In the genomic region with DNA sequence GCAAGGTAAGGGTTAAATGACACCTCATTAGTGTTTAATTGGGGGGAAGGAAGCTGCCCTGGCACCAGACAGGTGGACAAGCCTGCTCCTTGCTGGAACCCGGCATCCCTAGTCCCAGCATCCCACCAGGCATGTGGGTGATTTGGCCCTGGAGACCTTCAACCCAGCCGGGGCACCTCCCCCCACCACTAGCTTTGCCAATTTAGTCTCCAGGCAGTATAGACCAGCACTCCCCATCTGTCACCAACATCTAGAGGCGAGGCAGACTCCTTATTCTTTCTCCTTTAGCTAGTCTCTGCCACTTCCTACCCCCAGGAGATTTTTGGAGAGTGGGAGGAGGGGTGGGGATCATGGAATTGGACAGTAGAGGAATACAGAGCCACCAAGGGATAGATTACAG, we compare ENCODE assay signal across 21 mouse cellular contexts. TPM values are rescaled to one million over a fixed set of nuclear protein-coding genes. Genes with fewer than 3 reads are reported as not detected.
DNase-seq lines count a peak whose midpoint lies in the region; ATAC-seq and TF ChIP-seq lines count a peak whose summit lies in the region.
"Had no signal": no experiment of that assay in that cellular context is flagged by ENCODE, and none has a peak within 500 bp of the region (broad histone marks: within the 10 kb centered on the region; RNA-seq: fewer than 3 reads in every experiment).

No protein-coding gene starts in this region.

- no peak overlapping the region for H3K27ac ChIP-seq in forebrain, embryonic 14.5 days (ENCODE audit: low read depth, low read length)
- no peak overlapping the region for H3K27ac ChIP-seq in forebrain, embryonic 15.5 days (replicated peaks)
- no peak overlapping the region for H3K27ac ChIP-seq in hindbrain, embryonic 15.5 days (replicated peaks)
- H3K27ac ChIP-seq in hindbrain, embryonic 13.5 days = no peak overlapping the region
- no peak overlapping the region for H3K27ac ChIP-seq in midbrain, postnatal 0 days (ENCODE audit: low read depth, low read length)
- H3K27ac ChIP-seq in midbrain, embryonic 10.5 days (replicated peaks) = no peak overlapping the region
- H3K27ac ChIP-seq: embryonic facial prominence, embryonic 12.5 days; heart, adult 2 months; heart, embryonic 15.5 days had no signal

- H3K4me3 ChIP-seq in forebrain, embryonic 14.5 days (ENCODE audit: low read depth, low read length) = no peak overlapping the region
- H3K4me3 ChIP-seq in forebrain, embryonic 15.5 days = no peak overlapping the region
- no peak overlapping the region for H3K4me3 ChIP-seq in hindbrain, embryonic 15.5 days
- H3K4me3 ChIP-seq in hindbrain, embryonic 13.5 days = no peak overlapping the region
- no peak overlapping the region for H3K4me3 ChIP-seq in midbrain, postnatal 0 days (ENCODE audit: low read depth, low read length)
- H3K4me3 ChIP-seq in midbrain, embryonic 10.5 days = no peak overlapping the region
- H3K4me3 ChIP-seq: embryonic facial prominence, embryonic 12.5 days; heart, adult 2 months; heart, embryonic 15.5 days had no signal

- 30% methylated on average over 3 of the region's 3 CpGs for WGBS in forebrain, embryonic 14.5 days
- WGBS in forebrain, embryonic 15.5 days = 36% methylated on average over 3 of the region's 3 CpGs
- 33% methylated on average over 3 of the region's 3 CpGs for WGBS in hindbrain, embryonic 15.5 days
- WGBS in hindbrain, embryonic 13.5 days = 32% methylated on average over 3 of the region's 3 CpGs
- WGBS in midbrain, postnatal 0 days = 45% methylated on average over 3 of the region's 3 CpGs
- 74% methylated on average over 3 of the region's 3 CpGs for WGBS in midbrain, embryonic 10.5 days

- TF ChIP-seq POLR2A in brain, embryonic 14.5 days (IDR thresholded peaks at IDR 0.05; ENCODE audit: borderline replicate concordance, extremely low read depth, insufficient read depth, insufficient read length, poor library complexity, severe bottlenecking) = no peak

- DNase-seq in forebrain, embryonic 14.5 days (ENCODE audit: low spot score) = peak; percentile 33
- DNase-seq in midbrain, postnatal 0 days (ENCODE audit: low spot score) = peak; percentile 18
- DNase-seq in midbrain, embryonic 10.5 days (ENCODE audit: low spot score) = no peak
- DNase-seq in brain, embryonic 14.5 days (ENCODE audit: low read depth) = peak; percentile 63
- DNase-seq in urinary bladder, postnatal 25 days (ENCODE audit: low spot score) = no peak
- DNase-seq: cerebellum, adult 8-10 months; cerebellum, postnatal 25 days; forebrain, postnatal 0 days; gastrocnemius, postnatal 14 days; heart, adult 2 months; heart, postnatal 14 days had no signal

- no peak for TF ChIP-seq CTCF in midbrain, postnatal 0 days (IDR thresholded peaks at IDR 0.05)
- no peak for TF ChIP-seq CTCF in brain, embryonic 14.5 days (IDR thresholded peaks at IDR 0.05; ENCODE audit: borderline replicate concordance, extremely low read depth, insufficient read depth, insufficient read length)

- peaks cover 31% of the 10 kb centered on the region for H3K4me1 ChIP-seq in forebrain, embryonic 14.5 days (ENCODE audit: control insufficient read depth, insufficient read depth, low read length)
- H3K4me1 ChIP-seq in forebrain, embryonic 15.5 days = peaks cover 33% of the 10 kb centered on the region
- H3K4me1 ChIP-seq in hindbrain, embryonic 15.5 days (replicated peaks) = peaks cover 33% of the 10 kb centered on the region
- peaks cover 66% of the 10 kb centered on the region for H3K4me1 ChIP-seq in hindbrain, embryonic 13.5 days (replicated peaks)
- H3K4me1 ChIP-seq in midbrain, postnatal 0 days (ENCODE audit: insufficient read depth, low read length) = peaks cover 5% of the 10 kb centered on the region; the same call in 1 of the 2 replicates
- peaks cover 65% of the 10 kb centered on the region for H3K4me1 ChIP-seq in midbrain, embryonic 10.5 days

- no peak overlapping the region for H3K9ac ChIP-seq in forebrain, embryonic 14.5 days (ENCODE audit: low read length)
- H3K9ac ChIP-seq in forebrain, embryonic 15.5 days (replicated peaks) = no peak overlapping the region
- no peak overlapping the region for H3K9ac ChIP-seq in hindbrain, embryonic 15.5 days
- H3K9ac ChIP-seq in hindbrain, embryonic 13.5 days = no peak overlapping the region
- H3K9ac ChIP-seq in midbrain, postnatal 0 days (replicated peaks; ENCODE audit: low read length, poor library complexity, severe bottlenecking) = no peak overlapping the region
- H3K9ac ChIP-seq: embryonic facial prominence, embryonic 12.5 days; forebrain, postnatal 0 days; heart, embryonic 15.5 days had no signal

- no peak overlapping the region for H3K4me2 ChIP-seq in forebrain, embryonic 14.5 days (ENCODE audit: low read length)
- no peak overlapping the region for H3K4me2 ChIP-seq in forebrain, embryonic 15.5 days (replicated peaks)
- no peak overlapping the region for H3K4me2 ChIP-seq in hindbrain, embryonic 15.5 days
- H3K4me2 ChIP-seq in hindbrain, embryonic 13.5 days = no peak overlapping the region
- H3K4me2 ChIP-seq in midbrain, postnatal 0 days (ENCODE audit: low read depth, low read length, poor library complexity, severe bottlenecking) = no peak overlapping the region
- H3K4me2 ChIP-seq: embryonic facial prominence, embryonic 12.5 days; heart, embryonic 11.5 days; heart, embryonic 15.5 days had no signal

- peaks cover 19% of the 10 kb centered on the region for H3K36me3 ChIP-seq in forebrain, embryonic 14.5 days (ENCODE audit: control insufficient read depth, insufficient read depth, low read length)
- peaks cover 9% of the 10 kb centered on the region; the same call in 1 of the 2 replicates for H3K36me3 ChIP-seq in forebrain, embryonic 15.5 days
- H3K36me3 ChIP-seq in hindbrain, embryonic 15.5 days = no peaks in the 10 kb centered on the region
- H3K36me3 ChIP-seq in hindbrain, embryonic 13.5 days = peaks cover 8% of the 10 kb centered on the region
- H3K36me3 ChIP-seq in midbrain, postnatal 0 days (ENCODE audit: insufficient read depth, low read length) = no peaks in the 10 kb centered on the region
- peaks cover 25% of the 10 kb centered on the region for H3K36me3 ChIP-seq in midbrain, embryonic 10.5 days
- H3K36me3 ChIP-seq: heart, embryonic 15.5 days had no signal

- peak; percentile 22; the same call in 1 of the 2 replicates for ATAC-seq in forebrain, embryonic 14.5 days
- ATAC-seq in forebrain, embryonic 15.5 days (replicated peaks) = no peak
- peak; percentile 29; the same call in 1 of the 2 replicates for ATAC-seq in hindbrain, embryonic 15.5 days (ENCODE audit: low FRiP score, low read depth)
- ATAC-seq in hindbrain, embryonic 13.5 days (ENCODE audit: low FRiP score) = no peak
- no peak for ATAC-seq in midbrain, postnatal 0 days (ENCODE audit: low FRiP score)

- no peaks in the 10 kb centered on the region for H3K27me3 ChIP-seq in forebrain, embryonic 14.5 days (replicated peaks; ENCODE audit: control insufficient read depth, insufficient read depth, low read length)
- no peaks in the 10 kb centered on the region for H3K27me3 ChIP-seq in forebrain, embryonic 15.5 days
- H3K27me3 ChIP-seq in hindbrain, embryonic 15.5 days = no peaks in the 10 kb centered on the region
- 0 out of 2 replicates have a peak, but pooled peaks cover 6% of the 10 kb centered on the region for H3K27me3 ChIP-seq in hindbrain, embryonic 13.5 days
- H3K27me3 ChIP-seq in midbrain, postnatal 0 days (ENCODE audit: insufficient read depth, low read length) = no peaks in the 10 kb centered on the region
- peaks cover 96% of the 10 kb centered on the region for H3K27me3 ChIP-seq in midbrain, embryonic 10.5 days (ENCODE audit: low read depth, poor library complexity, severe bottlenecking)
- H3K27me3 ChIP-seq: embryonic facial prominence, embryonic 12.5 days had no signal

- H3K9me3 ChIP-seq in forebrain, embryonic 14.5 days (replicated peaks; ENCODE audit: control insufficient read depth, low read length) = no peaks in the 10 kb centered on the region
- H3K9me3 ChIP-seq in forebrain, embryonic 15.5 days = no peaks in the 10 kb centered on the region
- no peaks in the 10 kb centered on the region for H3K9me3 ChIP-seq in hindbrain, embryonic 15.5 days
- H3K9me3 ChIP-seq in hindbrain, embryonic 13.5 days = no peaks in the 10 kb centered on the region
- no peaks in the 10 kb centered on the region for H3K9me3 ChIP-seq in midbrain, postnatal 0 days (ENCODE audit: low read length)
- no peaks in the 10 kb centered on the region for H3K9me3 ChIP-seq in midbrain, embryonic 10.5 days (replicated peaks)
- H3K9me3 ChIP-seq: embryonic facial prominence, embryonic 12.5 days; heart, embryonic 15.5 days had no signal

RNA-seq across cellular contexts. Expression of a gene that starts 7.5 kb away (rescaled TPM):
- polyA plus RNA-seq in forebrain, embryonic 14.5 days (2014; fragmentation: Nextera tagmentation; extraction: Ambion mirVana) = 12.3 and 14.6 TPM in 2 replicates
- polyA plus RNA-seq in forebrain, embryonic 15.5 days (2015; fragmentation: Nextera tagmentation; extraction: Ambion mirVana) = 14.4 and 15.7 TPM in 2 replicates
- polyA plus RNA-seq in hindbrain, embryonic 15.5 days (2015; fragmentation: Nextera tagmentation; extraction: Ambion mirVana) = 6.0 and 7.4 TPM in 2 replicates
- polyA plus RNA-seq in hindbrain, embryonic 13.5 days (2015; fragmentation: Nextera tagmentation; extraction: Ambion mirVana) = 8.6 and 9.8 TPM in 2 replicates
- 3.0 and 7.9 TPM in 2 replicates for total RNA-seq in midbrain, postnatal 0 days (2014; rRNA removed)
- polyA plus RNA-seq in midbrain, postnatal 0 days (2015; fragmentation: Nextera tagmentation; extraction: Ambion mirVana) = 2.5 and 3.5 TPM in 2 replicates
- polyA plus RNA-seq in midbrain, embryonic 10.5 days (2016; fragmentation: Nextera tagmentation; extraction: Ambion mirVana) = 20.5 and 21.9 TPM in 2 replicates
- polyA plus RNA-seq in brain, embryonic 14.5 days (2012; rRNA removed) = 12.6 and 22.9 TPM in 2 replicates
- total RNA-seq: gastrocnemius, adult 18-20 months had no signal

RNA-seq across cellular contexts. Expression of a gene that starts 7.6 kb away (rescaled TPM):
- polyA plus RNA-seq in forebrain, embryonic 14.5 days (2014; fragmentation: Nextera tagmentation; extraction: Ambion mirVana) = 30.1 and 42.0 TPM in 2 replicates
- 41.0 and 42.5 TPM in 2 replicates for polyA plus RNA-seq in forebrain, embryonic 15.5 days (2015; fragmentation: Nextera tagmentation; extraction: Ambion mirVana)
- 62.4 and 72.3 TPM in 2 replicates for polyA plus RNA-seq in hindbrain, embryonic 15.5 days (2015; fragmentation: Nextera tagmentation; extraction: Ambion mirVana)
- 46.8 and 49.7 TPM in 2 replicates for polyA plus RNA-seq in hindbrain, embryonic 13.5 days (2015; fragmentation: Nextera tagmentation; extraction: Ambion mirVana)
- total RNA-seq in midbrain, postnatal 0 days (2014; rRNA removed) = 93.5 and 115 TPM in 2 replicates
- polyA plus RNA-seq in midbrain, postnatal 0 days (2015; fragmentation: Nextera tagmentation; extraction: Ambion mirVana) = 52.3 and 58.4 TPM in 2 replicates
- polyA plus RNA-seq in midbrain, embryonic 10.5 days (2016; fragmentation: Nextera tagmentation; extraction: Ambion mirVana) = 3.9 and 7.0 TPM in 2 replicates
- 59.4 and 60.3 TPM in 2 replicates for polyA plus RNA-seq in brain, embryonic 14.5 days (2012; rRNA removed)
- total RNA-seq: gastrocnemius, adult 18-20 months; gastrocnemius, postnatal 14 days; heart, adult 2 months; heart, postnatal 14 days; hematopoietic stem cell, adult 5-6 weeks had no signal
- polyA plus RNA-seq: heart, adult 2 months had no signal

RNA-seq across cellular contexts. Expression of a gene that starts 19.4 kb away (rescaled TPM):
- 13.4 and 19.3 TPM in 2 replicates for polyA plus RNA-seq in forebrain, embryonic 14.5 days (2014; fragmentation: Nextera tagmentation; extraction: Ambion mirVana)
- 32.9 and 34.0 TPM in 2 replicates for polyA plus RNA-seq in forebrain, embryonic 15.5 days (2015; fragmentation: Nextera tagmentation; extraction: Ambion mirVana)
- polyA plus RNA-seq in hindbrain, embryonic 15.5 days (2015; fragmentation: Nextera tagmentation; extraction: Ambion mirVana) = 71.0 and 77.1 TPM in 2 replicates
- 41.5 and 47.0 TPM in 2 replicates for polyA plus RNA-seq in hindbrain, embryonic 13.5 days (2015; fragmentation: Nextera tagmentation; extraction: Ambion mirVana)
- 63.4 and 88.8 TPM in 2 replicates for total RNA-seq in midbrain, postnatal 0 days (2014; rRNA removed)
- 73.6 and 79.4 TPM in 2 replicates for polyA plus RNA-seq in midbrain, postnatal 0 days (2015; fragmentation: Nextera tagmentation; extraction: Ambion mirVana)
- polyA plus RNA-seq in midbrain, embryonic 10.5 days (2016; fragmentation: Nextera tagmentation; extraction: Ambion mirVana) = 30.5 and 34.9 TPM in 2 replicates
- 63.6 and 75.5 TPM in 2 replicates for polyA plus RNA-seq in brain, embryonic 14.5 days (2012; rRNA removed)

RNA-seq across cellular contexts. Expression of a gene that starts 31.4 kb away (rescaled TPM):
- polyA plus RNA-seq in forebrain, embryonic 14.5 days (2014; fragmentation: Nextera tagmentation; extraction: Ambion mirVana) = 0.08 and 0.15 TPM in 2 replicates
- 0.11 and 0.13 TPM in 2 replicates for polyA plus RNA-seq in forebrain, embryonic 15.5 days (2015; fragmentation: Nextera tagmentation; extraction: Ambion mirVana)
- 0.09 and 0.34 TPM in 2 replicates for polyA plus RNA-seq in hindbrain, embryonic 15.5 days (2015; fragmentation: Nextera tagmentation; extraction: Ambion mirVana)
- 0.14 and 0.17 TPM in 2 replicates for polyA plus RNA-seq in hindbrain, embryonic 13.5 days (2015; fragmentation: Nextera tagmentation; extraction: Ambion mirVana)
- total RNA-seq in midbrain, postnatal 0 days (2014; rRNA removed) = not detected in 2 replicates
- polyA plus RNA-seq in midbrain, postnatal 0 days (2015; fragmentation: Nextera tagmentation; extraction: Ambion mirVana) = 0.31 and 0.51 TPM in 2 replicates
- 0.11 and 0.12 TPM in 2 replicates for polyA plus RNA-seq in midbrain, embryonic 10.5 days (2016; fragmentation: Nextera tagmentation; extraction: Ambion mirVana)
- polyA plus RNA-seq in brain, embryonic 14.5 days (2012; rRNA removed) = 0.38 and 0.57 TPM in 2 replicates
- total RNA-seq: ES-E14; gastrocnemius, adult 18-20 months; gastrocnemius, postnatal 14 days; heart, adult 2 months; heart, postnatal 14 days; hematopoietic stem cell, adult 5-6 weeks had no signal
- polyA plus RNA-seq: heart, embryonic 15.5 days had no signal

RNA-seq across cellular contexts. Expression of a gene that starts 34.7 kb away (rescaled TPM):
- polyA plus RNA-seq in forebrain, embryonic 14.5 days (2014; fragmentation: Nextera tagmentation; extraction: Ambion mirVana) = 0.78 and 0.83 TPM in 2 replicates
- polyA plus RNA-seq in forebrain, embryonic 15.5 days (2015; fragmentation: Nextera tagmentation; extraction: Ambion mirVana) = 0.51 and 0.89 TPM in 2 replicates
- 0.89 and 1.1 TPM in 2 replicates for polyA plus RNA-seq in hindbrain, embryonic 15.5 days (2015; fragmentation: Nextera tagmentation; extraction: Ambion mirVana)
- 1.1 and 1.3 TPM in 2 replicates for polyA plus RNA-seq in hindbrain, embryonic 13.5 days (2015; fragmentation: Nextera tagmentation; extraction: Ambion mirVana)
- 0.05 TPM in 1 of 2 replicates, not detected in the other for total RNA-seq in midbrain, postnatal 0 days (2014; rRNA removed)
- polyA plus RNA-seq in midbrain, postnatal 0 days (2015; fragmentation: Nextera tagmentation; extraction: Ambion mirVana) = 1.1 TPM in 2 replicates
- 0.11 and 0.20 TPM in 2 replicates for polyA plus RNA-seq in midbrain, embryonic 10.5 days (2016; fragmentation: Nextera tagmentation; extraction: Ambion mirVana)
- polyA plus RNA-seq in brain, embryonic 14.5 days (2012; rRNA removed) = 0.04 TPM in 1 of 2 replicates, not detected in the other
- total RNA-seq: forebrain, postnatal 0 days; gastrocnemius, adult 18-20 months; gastrocnemius, postnatal 14 days; heart, adult 2 months; hematopoietic stem cell, adult 5-6 weeks had no signal
- polyA plus RNA-seq: cortical plate, adult 2 months had no signal

Comparison
In these comparisons a context has a peak if more than half of its experiments do, and no peak if none do; other contexts are left out.
1. ATAC-seq: peak in forebrain, embryonic 14.5 days (single experiment) and hindbrain, embryonic 15.5 days (single experiment); none in forebrain, embryonic 15.5 days (single experiment), hindbrain, embryonic 13.5 days (single experiment) and midbrain, postnatal 0 days (single experiment).
2. DNase-seq: peak in forebrain, embryonic 14.5 days (single experiment), midbrain, postnatal 0 days (single experiment) and brain, embryonic 14.5 days (single experiment); none in midbrain, embryonic 10.5 days (single experiment) and urinary bladder, postnatal 25 days (single experiment).